Mouse (Mus musculus) hindbrain, postnatal 0 days (tissue): ENCODE measurements around the gene Lman1l. TPM values are rescaled to one million over a fixed set of nuclear protein-coding genes. Genes with fewer than 3 reads are reported as not detected.

Experiments used
- ATAC-seq: fragments of 200-750 bp; cut with Nextera tagmentation; 2 replicates; pipeline ENCODE4 v1.8.0; 2017; ENCODE audit warnings: mild to moderate bottlenecking, moderate TSS enrichment, moderate library complexity
- DNase-seq: peaks from one replicate; pipeline ENCODE4 v3.0.0-alpha.2; 2015; ENCODE audit warnings: low spot score
- H3K27ac ChIP-seq: fragments of 300-500 bp; sonication (generic); 2 replicates; pipeline ENCODE4 v1.5.1; 2014; ENCODE audit warnings: mild to moderate bottlenecking
- H3K27me3 ChIP-seq: fragments of 300-500 bp; sonication (generic); 2 replicates; pipeline ENCODE4 v1.6.1; 2014; ENCODE audit warnings: low read length, mixed read lengths; ENCODE audit not compliant: insufficient read depth
- H3K36me3 ChIP-seq: fragments of 300-500 bp; sonication (generic); 2 replicates; pipeline ENCODE4 v1.6.1; 2014; ENCODE audit warnings: low read length, mixed read lengths; ENCODE audit not compliant: insufficient read depth
- H3K4me1 ChIP-seq: fragments of 300-500 bp; sonication (generic); 2 replicates; pipeline ENCODE4 v1.6.1; 2014; ENCODE audit warnings: antibody characterized with exemption, low read length, mixed read lengths; ENCODE audit not compliant: insufficient read depth
- H3K4me2 ChIP-seq: fragments of 300-500 bp; sonication (generic); 2 replicates; pipeline ENCODE4 v1.6.1; 2014; ENCODE audit warnings: low read depth, mild to moderate bottlenecking, low read length, moderate library complexity, mixed read lengths
- H3K4me3 ChIP-seq: fragments of 300-500 bp; sonication (generic); 2 replicates; pipeline ENCODE4 v1.5.1; 2014; ENCODE audit warnings: low read length
- H3K9ac ChIP-seq: fragments of 300-500 bp; sonication (generic); replicated peaks from 2 replicates; pipeline ENCODE4 v1.6.1; 2014; ENCODE audit warnings: mild to moderate bottlenecking, low read length, moderate library complexity, mixed read lengths
- H3K9me3 ChIP-seq: fragments of 300-500 bp; sonication (generic); 2 replicates; pipeline ENCODE4 v1.6.1; 2016; ENCODE audit warnings: low read length, mixed read lengths
- CTCF ChIP-seq: IDR thresholded peaks from 2 replicates; pipeline ENCODE4 v1.5.1; 2016; ENCODE audit warnings: antibody characterized with exemption, control low read depth, low read depth
- WGBS: fragments of 180-500 bp; shearing (Covaris S2); extraction: QIAGEN DNeasy Blood & Tissue Kit; methylation state at CpG from one replicate; pipeline ENCODE4 v1.1.7; 2014; 5-methylcytosine and 5-hydroxymethylcytosine counted together
- polyA plus RNA-seq: library from polyadenylated mRNA; unstranded; fragments of >200 nt; fragmentation: Nextera tagmentation; extraction: Ambion mirVana; gene quantifications from 2 replicates; pipeline ENCODE4 v1.2.1, GENCODE M21; 2015
- total RNA-seq: library from RNA; depleted of rRNA; stranded (reverse); fragments of >200 nt; gene quantifications from 2 replicates; pipeline ENCODE4 v1.2.3, GENCODE M21; 2014

The Lman1l gene
- total and polyA plus RNA-seq, 2 experiments from 2014 or later, result not detected

GRCm38 (mm10) chr9:57641775-57642550 is 21.4 kb upstream of the Lman1l start:
- Histone ChIP-seq H3K9ac (no peak overlapping the region; the same call in 1 of the 2 replicates), H3K4me3 (no peak overlapping the region), H3K36me3 (0 out of 2 replicates have a peak, but pooled peaks cover 4% of the 10 kb centered on the region), H3K4me1 (peaks cover 58% of the 10 kb centered on the region), H3K9me3 (no peaks in the 10 kb centered on the region), H3K27me3 (no peaks in the 10 kb centered on the region), H3K27ac (no peak overlapping the region), H3K4me2 (no peak overlapping the region)
- ATAC-seq, result no peak
- TF ChIP-seq CTCF, result no peak
- 76% methylated on average over 13 of the region's 13 CpGs for WGBS
- no peak for DNase-seq

- DNase-seq (no peak), ATAC-seq (no peak)
- 86% methylated on average over 1 of the region's 1 CpGs for WGBS
- no peak overlapping the region for H3K4me3 ChIP-seq
- peak overlapping the region; percentile 9; the same call in 1 of the 2 replicates for H3K4me2 ChIP-seq
- no peak for TF ChIP-seq CTCF
- H3K36me3 ChIP-seq, result 0 out of 2 replicates have a peak, but pooled peaks cover 4% of the 10 kb centered on the region
- no peaks in the 10 kb centered on the region for H3K9me3 ChIP-seq
- H3K9ac ChIP-seq, result 0 out of 2 replicates have a peak overlapping the region, but pooled peaks have one; percentile 10
- H3K4me1 ChIP-seq, result peaks cover 58% of the 10 kb centered on the region
- H3K27me3 ChIP-seq, result no peaks in the 10 kb centered on the region
- no peak overlapping the region; the same call in 1 of the 2 replicates for H3K27ac ChIP-seq
Observed at GRCm38 (mm10) chr9:57641022-57641421, 20.4 kb upstream of the Lman1l start.

GRCm38 (mm10) chr9:57640384-57640783 is 19.8 kb upstream of the Lman1l start:
- 0 out of 2 replicates have a peak, but pooled peaks cover 4% of the 10 kb centered on the region for H3K36me3 ChIP-seq
- no peak overlapping the region for H3K4me3 ChIP-seq
- H3K4me2 ChIP-seq, result peak overlapping the region; percentile 9
- TF ChIP-seq CTCF, result no peak
- no peaks in the 10 kb centered on the region for H3K9me3 ChIP-seq
- ATAC-seq, result no peak
- H3K27ac ChIP-seq, result peak overlapping the region; percentile 52; the same call in 1 of the 2 replicates
- no peaks in the 10 kb centered on the region for H3K27me3 ChIP-seq
- DNase-seq, result no peak
- WGBS, result 32% methylated on average over 15 of the region's 15 CpGs
- peaks cover 58% of the 10 kb centered on the region for H3K4me1 ChIP-seq
- H3K9ac ChIP-seq, result peak overlapping the region; percentile 28; the same call in 1 of the 2 replicates

- DNase-seq (no peak), ATAC-seq (no peak)
- Histone ChIP-seq H3K36me3 (0 out of 2 replicates have a peak, but pooled peaks cover 4% of the 10 kb centered on the region), H3K9me3 (no peaks in the 10 kb centered on the region), H3K9ac (peak overlapping the region; percentile 34), H3K4me2 (peak overlapping the region; percentile 9), H3K27ac (peak overlapping the region; percentile 52; the same call in 1 of the 2 replicates), H3K4me1 (peaks cover 58% of the 10 kb centered on the region), H3K27me3 (no peaks in the 10 kb centered on the region), H3K4me3 (no peak overlapping the region)
- WGBS, result 48% methylated on average over 5 of the region's 5 CpGs
- no peak for TF ChIP-seq CTCF
Observed at GRCm38 (mm10) chr9:57639661-57640328, 19.2 kb upstream of the Lman1l start.

- H3K4me3 ChIP-seq, result no peak overlapping the region
- ATAC-seq, result no peak
- 0 out of 2 replicates have a peak, but pooled peaks cover 4% of the 10 kb centered on the region for H3K36me3 ChIP-seq
- H3K9me3 ChIP-seq, result no peaks in the 10 kb centered on the region
- H3K9ac ChIP-seq, result peak overlapping the region; percentile 34
- peaks cover 51% of the 10 kb centered on the region for H3K4me1 ChIP-seq
- no peaks in the 10 kb centered on the region for H3K27me3 ChIP-seq
- 40% methylated on average over 8 of the region's 8 CpGs for WGBS
- no peak overlapping the region for H3K4me2 ChIP-seq
- no peak for TF ChIP-seq CTCF
- peak overlapping the region; percentile 62; the same call in 1 of the 2 replicates for H3K27ac ChIP-seq
- no peak for DNase-seq
Observed at GRCm38 (mm10) chr9:57638651-57639459, 18.3 kb upstream of the Lman1l start.

- H3K4me1 ChIP-seq, result peaks cover 41% of the 10 kb centered on the region
- peak overlapping the region; percentile 62 for H3K27ac ChIP-seq
- H3K27me3 ChIP-seq, result no peaks in the 10 kb centered on the region
- WGBS, result 40% methylated on average over 6 of the region's 6 CpGs
- 0 out of 2 replicates have a peak, but pooled peaks cover 4% of the 10 kb centered on the region for H3K36me3 ChIP-seq
- peak overlapping the region; percentile 5; the same call in 1 of the 2 replicates for H3K4me2 ChIP-seq
- DNase-seq (peak; percentile 72), ATAC-seq (peak; percentile 41)
- TF ChIP-seq CTCF, result no peak
- no peak overlapping the region for H3K4me3 ChIP-seq
- H3K9ac ChIP-seq, result 0 out of 2 replicates have a peak overlapping the region, but pooled peaks have one; percentile 17
- no peaks in the 10 kb centered on the region for H3K9me3 ChIP-seq
Observed at GRCm38 (mm10) chr9:57637741-57638322, 17.3 kb upstream of the Lman1l start.
